Mouse (Mus musculus) heart, postnatal 36 days (tissue): ENCODE results near the gene Mfap2. TPM values are rescaled to one million over a fixed set of nuclear protein-coding genes. Genes with fewer than 3 reads are reported as not detected.
A peak's percentile ranks its signal among the peaks of the same experiment; 100 is the strongest.

Experiments
- DNase-seq, 2 experiments: peaks; one replicate each; pipeline ENCODE4 v3.0.0; 2021 to 2022
- intact Hi-C: fragments of 180-260 bp; cut with DNase I; formaldehyde crosslinking; loops from one replicate; pipeline ENCODE4 v1.15.1; 2025
- total RNA-seq, 2 experiments: library from RNA; stranded (reverse); gene quantifications; 2 replicates each; pipeline ENCODE4 v1.2.3; 2021

Gene Mfap2
- total RNA-seq, 2 experiments from 2014 or later = 4.0 to 4.3 TPM

- intact Hi-C loops = no loop called here
- DNase-seq = no peak
These were observed 54.0 kb downstream of the Mfap2 start for GRCm38 (mm10) chr4:141064104-141064659.

- intact Hi-C loops = loop anchor here (1.0 kb wide), 1 partner anchor 21 kb away; no protein-coding TSS in a partner anchor
- peak; percentile 74 to 78 for DNase-seq
These were observed 54.9 kb downstream of the Mfap2 start for GRCm38 (mm10) chr4:141065123-141065522.

Other genes starting within 250 kb of the Mfap2 start
- under 1 TPM; 0.60 to 0.86 TPM for gene Padi4, start 236.2 kb upstream of the Mfap2 start, total RNA-seq
- gene Padi3, start 199.8 kb upstream of the Mfap2 start, total RNA-seq = under 1 TPM; 0.14 to 0.19 TPM
- gene Padi1, start 164.6 kb upstream of the Mfap2 start, total RNA-seq = not detected
- 1 to 10 TPM in 1 of 2 experiments, under 1 TPM in 1; 0.56 to 1.0 TPM for gene Padi2, start 104.1 kb upstream of the Mfap2 start, total RNA-seq
- gene Sdhb, start 49.2 kb upstream of the Mfap2 start, total RNA-seq = 1,000 to 10,000 TPM; 1,261 to 1,268 TPM
- 10 to 100 TPM; 16.5 to 17.3 TPM for gene Atp13a2, start 23.5 kb upstream of the Mfap2 start, total RNA-seq
- gene Crocc, start 50.1 kb downstream of the Mfap2 start, total RNA-seq = 1 to 10 TPM; 4.3 to 5.5 TPM
- gene Necap2, start 67.9 kb downstream of the Mfap2 start, total RNA-seq = 10 to 100 TPM; 17.2 to 18.1 TPM
- gene Spata21, start 77.9 kb downstream of the Mfap2 start, total RNA-seq = not detected
- gene Szrd1, start 129.4 kb downstream of the Mfap2 start, total RNA-seq = 10 to 100 TPM; 91.0 to 93.7 TPM
- gene Fbxo42, start 137.5 kb downstream of the Mfap2 start, total RNA-seq = 10 to 100 TPM; 11.4 to 11.8 TPM
- 1 to 10 TPM in 1 of 2 experiments, under 1 TPM in 1; 0.80 to 1.1 TPM for gene Rsg1, start 203.5 kb downstream of the Mfap2 start, total RNA-seq
- 10 to 100 TPM; 22.2 to 39.7 TPM for gene Arhgef19, start 229.1 kb downstream of the Mfap2 start, total RNA-seq